11 mouse cellular contexts compared by ENCODE assay signal in the genomic region with DNA sequence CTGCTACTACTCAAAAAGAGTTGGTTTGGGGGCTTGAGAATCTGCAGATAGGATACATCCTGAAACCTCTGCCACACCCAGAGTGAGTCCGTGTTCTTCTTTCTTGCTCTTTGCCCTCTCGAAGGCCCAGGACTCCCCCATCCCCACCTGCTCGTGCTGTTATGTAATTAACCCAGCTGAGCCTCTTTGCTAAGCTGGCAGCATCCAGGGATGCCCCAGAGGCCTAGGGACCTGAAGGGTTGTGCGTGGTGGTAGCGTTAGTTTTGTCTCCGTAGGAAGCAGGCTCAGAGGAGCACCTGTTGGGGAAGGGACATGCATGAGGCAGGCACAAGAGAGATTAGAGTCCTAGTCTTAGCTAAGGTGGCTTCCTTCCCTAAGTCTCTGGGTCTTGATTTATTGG. TPM values are rescaled to one million over a fixed set of nuclear protein-coding genes. Genes with fewer than 3 reads are reported as not detected.
DNase-seq lines count a peak whose midpoint lies in the region; ATAC-seq and TF ChIP-seq lines count a peak whose summit lies in the region.
"Had no signal": no experiment of that assay in that cellular context is flagged by ENCODE, and none has a peak within 500 bp of the region (broad histone marks: within the 10 kb centered on the region; RNA-seq: fewer than 3 reads in every experiment).

No protein-coding gene starts in this region.

- no peak for TF ChIP-seq CTCF in layer of hippocampus, adult 2 months (conservative IDR thresholded peaks at IDR 0.05)
- TF ChIP-seq CTCF in midbrain, postnatal 0 days (IDR thresholded peaks at IDR 0.05) = no peak

- H3K4me3 ChIP-seq in layer of hippocampus, adult 2 months = peak overlapping the region; percentile 78
- peak overlapping the region; percentile 85 for H3K4me3 ChIP-seq in forebrain, embryonic 10.5 days
- H3K4me3 ChIP-seq in hindbrain, embryonic 16.5 days (ENCODE audit: low read length) = peak overlapping the region; percentile 95
- peak overlapping the region; percentile 93 for H3K4me3 ChIP-seq in midbrain, postnatal 0 days (ENCODE audit: low read depth, low read length)

- no peak for ATAC-seq in hindbrain, embryonic 16.5 days
- ATAC-seq in midbrain, postnatal 0 days (ENCODE audit: low FRiP score) = no peak
- ATAC-seq in frontal cortex, adult (ENCODE audit: low TSS enrichment) = no peak

- no peak for DNase-seq in layer of hippocampus, adult 2 months (ENCODE audit: low spot score in 2 of 2)
- no peak for DNase-seq in layer of hippocampus, adult 18-20 months (ENCODE audit: low spot score in 2 of 2)
- no peak for DNase-seq in forebrain, embryonic 10.5 days (ENCODE audit: extremely low spot score, low spot score)
- no peak for DNase-seq in midbrain, postnatal 0 days (ENCODE audit: low spot score)
- DNase-seq in embryo, embryonic 10 days (ENCODE audit: low spot score) = no peak
- no peak for DNase-seq in left cerebral cortex, postnatal 14 days (ENCODE audit: low spot score in 2 of 2)

- H3K36me3 ChIP-seq in forebrain, embryonic 10.5 days (replicated peaks) = no peaks in the 10 kb centered on the region
- no peaks in the 10 kb centered on the region for H3K36me3 ChIP-seq in hindbrain, embryonic 16.5 days (ENCODE audit: control insufficient read depth, insufficient read depth, low read length)
- H3K36me3 ChIP-seq in midbrain, postnatal 0 days (ENCODE audit: insufficient read depth, low read length) = peaks cover 3% of the 10 kb centered on the region; the same call in 1 of the 2 replicates

- peak overlapping the region; percentile 95 for H3K27ac ChIP-seq in layer of hippocampus, adult 2 months
- H3K27ac ChIP-seq in forebrain, embryonic 10.5 days = peak overlapping the region; percentile 88
- H3K27ac ChIP-seq in hindbrain, embryonic 16.5 days (ENCODE audit: low read depth, low read length) = no peak overlapping the region
- no peak overlapping the region for H3K27ac ChIP-seq in midbrain, postnatal 0 days (ENCODE audit: low read depth, low read length)
- H3K27ac ChIP-seq: macrophage had no signal

- no peaks in the 10 kb centered on the region for H3K9me3 ChIP-seq in forebrain, embryonic 10.5 days
- H3K9me3 ChIP-seq in hindbrain, embryonic 16.5 days (ENCODE audit: control insufficient read depth, low read length) = no peaks in the 10 kb centered on the region
- no peaks in the 10 kb centered on the region for H3K9me3 ChIP-seq in midbrain, postnatal 0 days (ENCODE audit: low read length)

- H3K27me3 ChIP-seq in forebrain, embryonic 10.5 days (ENCODE audit: poor library complexity, severe bottlenecking) = peaks cover 53% of the 10 kb centered on the region
- H3K27me3 ChIP-seq in hindbrain, embryonic 16.5 days (replicated peaks; ENCODE audit: control insufficient read depth, insufficient read depth, low read length) = no peaks in the 10 kb centered on the region
- no peaks in the 10 kb centered on the region for H3K27me3 ChIP-seq in midbrain, postnatal 0 days (ENCODE audit: insufficient read depth, low read length)

- H3K4me2 ChIP-seq in hindbrain, embryonic 16.5 days (ENCODE audit: low read length) = peak overlapping the region; percentile 87
- H3K4me2 ChIP-seq in midbrain, postnatal 0 days (ENCODE audit: low read depth, low read length, poor library complexity, severe bottlenecking) = peak overlapping the region; percentile 91

- peaks cover 22% of the 10 kb centered on the region for H3K4me1 ChIP-seq in forebrain, embryonic 10.5 days
- peaks cover 22% of the 10 kb centered on the region for H3K4me1 ChIP-seq in hindbrain, embryonic 16.5 days (ENCODE audit: control insufficient read depth, insufficient read depth, low read depth, low read length)
- peaks cover 8% of the 10 kb centered on the region; the same call in 1 of the 2 replicates for H3K4me1 ChIP-seq in midbrain, postnatal 0 days (ENCODE audit: insufficient read depth, low read length)

- 29% methylated on average over 6 of the region's 6 CpGs for WGBS in forebrain, embryonic 10.5 days
- WGBS in hindbrain, embryonic 16.5 days = 19% methylated on average over 6 of the region's 6 CpGs
- WGBS in midbrain, postnatal 0 days = 46% methylated on average over 6 of the region's 6 CpGs

- intact Hi-C loops in left cerebral cortex, postnatal 14 days (cut with DNase I) = no loop called here

- peak overlapping the region; percentile 93 for H3K9ac ChIP-seq in hindbrain, embryonic 16.5 days (ENCODE audit: low read depth, low read length)
- H3K9ac ChIP-seq in midbrain, postnatal 0 days (replicated peaks; ENCODE audit: low read length, poor library complexity, severe bottlenecking) = peak overlapping the region; percentile 86

RNA-seq across cellular contexts. Expression of gene Rasl10b, which starts 1.6 kb away (rescaled TPM):
- total RNA-seq in layer of hippocampus, adult 2 months (2021) = 100 to 1,000 TPM; 229 to 234 TPM
- 100 to 1,000 TPM; 243 to 245 TPM for total RNA-seq in layer of hippocampus, adult 18-20 months (2021)
- polyA plus RNA-seq in forebrain, embryonic 10.5 days (2016; fragmentation: Nextera tagmentation; extraction: Ambion mirVana) = 2.7 and 3.1 TPM in 2 replicates
- 15.1 and 32.7 TPM in 2 replicates for polyA plus RNA-seq in hindbrain, embryonic 16.5 days (2015; fragmentation: Nextera tagmentation; extraction: Ambion mirVana)
- 110 and 126 TPM in 2 replicates for total RNA-seq in midbrain, postnatal 0 days (2014; rRNA removed)
- 43.9 and 44.3 TPM in 2 replicates for polyA plus RNA-seq in midbrain, postnatal 0 days (2015; fragmentation: Nextera tagmentation; extraction: Ambion mirVana)
- total RNA-seq in left cerebral cortex, postnatal 14 days (2021) = 100 to 1,000 TPM; 229 to 234 TPM
- total RNA-seq: MEL had no signal

RNA-seq across cellular contexts. Expression of gene Gas2l2, which starts 18.7 kb away (rescaled TPM):
- under 1 TPM in 1 of 2 experiments, not detected in 1; 0.28 TPM for total RNA-seq in layer of hippocampus, adult 2 months (2021)
- under 1 TPM; 0.28 to 0.32 TPM for total RNA-seq in layer of hippocampus, adult 18-20 months (2021)
- 0.07 TPM in 1 of 2 replicates, not detected in the other for polyA plus RNA-seq in forebrain, embryonic 10.5 days (2016; fragmentation: Nextera tagmentation; extraction: Ambion mirVana)
- polyA plus RNA-seq in hindbrain, embryonic 16.5 days (2015; fragmentation: Nextera tagmentation; extraction: Ambion mirVana) = 0.92 and 1.2 TPM in 2 replicates
- total RNA-seq in midbrain, postnatal 0 days (2014; rRNA removed) = 0.44 and 0.85 TPM in 2 replicates
- 0.52 and 0.67 TPM in 2 replicates for polyA plus RNA-seq in midbrain, postnatal 0 days (2015; fragmentation: Nextera tagmentation; extraction: Ambion mirVana)
- under 1 TPM in 1 of 2 experiments, not detected in 1; 0.34 TPM for total RNA-seq in left cerebral cortex, postnatal 14 days (2021)
- total RNA-seq: MEL had no signal
- polyA plus RNA-seq: frontal cortex, adult 2 months; macrophage had no signal

RNA-seq across cellular contexts. Expression of gene 1700020L24Rik, which starts 27.0 kb away (rescaled TPM):
- not detected for total RNA-seq in layer of hippocampus, adult 2 months (2021)
- total RNA-seq in layer of hippocampus, adult 18-20 months (2021) = under 1 TPM in 1 of 2 experiments, not detected in 1; 0.54 TPM
- 0.25 and 0.36 TPM in 2 replicates for polyA plus RNA-seq in forebrain, embryonic 10.5 days (2016; fragmentation: Nextera tagmentation; extraction: Ambion mirVana)
- polyA plus RNA-seq in hindbrain, embryonic 16.5 days (2015; fragmentation: Nextera tagmentation; extraction: Ambion mirVana) = 0.50 and 0.56 TPM in 2 replicates
- not detected in 2 replicates for total RNA-seq in midbrain, postnatal 0 days (2014; rRNA removed)
- 0.57 and 0.79 TPM in 2 replicates for polyA plus RNA-seq in midbrain, postnatal 0 days (2015; fragmentation: Nextera tagmentation; extraction: Ambion mirVana)
- not detected for total RNA-seq in left cerebral cortex, postnatal 14 days (2021)
- total RNA-seq: MEL had no signal
- polyA plus RNA-seq: macrophage had no signal

RNA-seq across cellular contexts. Expression of gene Mmp28, which starts 52.4 kb away (rescaled TPM):
- total RNA-seq in layer of hippocampus, adult 2 months (2021) = 1 to 10 TPM; 3.0 to 3.3 TPM
- total RNA-seq in layer of hippocampus, adult 18-20 months (2021) = 1 to 10 TPM; 2.9 TPM
- polyA plus RNA-seq in forebrain, embryonic 10.5 days (2016; fragmentation: Nextera tagmentation; extraction: Ambion mirVana) = 0.70 and 1.1 TPM in 2 replicates
- polyA plus RNA-seq in hindbrain, embryonic 16.5 days (2015; fragmentation: Nextera tagmentation; extraction: Ambion mirVana) = 3.2 and 3.4 TPM in 2 replicates
- total RNA-seq in midbrain, postnatal 0 days (2014; rRNA removed) = 5.4 and 5.5 TPM in 2 replicates
- 1.2 and 1.4 TPM in 2 replicates for polyA plus RNA-seq in midbrain, postnatal 0 days (2015; fragmentation: Nextera tagmentation; extraction: Ambion mirVana)
- total RNA-seq in left cerebral cortex, postnatal 14 days (2021) = 1 to 10 TPM; 3.9 to 5.8 TPM
- total RNA-seq: MEL had no signal

Comparison
In these comparisons a context has a peak if more than half of its experiments do, and no peak if none do; other contexts are left out.
1. H3K27ac ChIP-seq: peak in layer of hippocampus, adult 2 months (single experiment) and forebrain, embryonic 10.5 days (single experiment); none in hindbrain, embryonic 16.5 days (single experiment) and midbrain, postnatal 0 days (single experiment).
2. Peak in every context shown above with its lines, with median percentiles within 50 percentile points of each other: H3K4me3 ChIP-seq.